Mouse (Mus musculus): ENCODE results near the gene Nsun4. TPM values are rescaled to one million over a fixed set of nuclear protein-coding genes. Genes with fewer than 3 reads are reported as not detected.
A peak's percentile ranks its signal among the peaks of the same experiment; 100 is the strongest.

The Nsun4 gene
- polyA plus RNA-seq, 1 experiment, result 9.7 TPM

DNA sequence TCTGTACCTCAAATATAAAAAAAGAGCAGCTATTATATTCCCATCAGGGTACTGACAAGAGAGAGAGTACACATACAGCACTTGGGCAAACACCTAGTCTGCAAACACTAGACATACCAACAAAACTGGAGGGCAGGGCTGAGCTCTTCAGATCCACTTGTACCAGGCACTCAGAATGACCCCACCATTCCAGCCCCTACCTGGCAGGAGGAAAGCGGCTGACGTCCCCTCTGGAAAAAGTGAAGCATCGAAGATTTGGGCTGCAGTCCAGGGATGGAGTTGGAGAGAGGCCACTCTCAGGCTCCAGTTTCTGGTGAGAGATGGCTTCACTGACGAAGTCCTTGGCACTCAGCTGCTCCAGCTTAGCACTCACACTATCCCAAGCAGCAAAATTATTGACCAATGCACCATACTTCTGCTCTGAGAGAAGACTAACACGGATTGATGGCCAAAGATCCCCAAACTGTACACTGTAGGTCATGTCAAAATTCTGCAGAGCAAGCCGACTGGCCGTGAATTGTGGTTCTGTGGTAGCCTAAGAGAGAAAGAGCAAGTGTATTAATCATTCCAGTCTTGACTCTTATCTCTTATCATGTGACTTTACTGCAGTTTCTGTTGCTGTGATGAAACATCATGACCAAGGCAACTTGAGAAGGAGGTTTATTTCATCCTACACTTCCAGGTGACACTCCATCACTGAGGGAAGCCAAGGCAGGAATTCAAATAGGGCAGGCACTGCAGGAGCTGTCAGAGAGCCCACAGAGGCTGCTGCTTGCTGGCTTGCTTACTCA is 5.4 kb downstream of the Nsun4 start:
- DNase-seq (ENCODE audit: extremely low spot score in 1 of 2, low spot score in 1 of 2), result no peak

DNA sequence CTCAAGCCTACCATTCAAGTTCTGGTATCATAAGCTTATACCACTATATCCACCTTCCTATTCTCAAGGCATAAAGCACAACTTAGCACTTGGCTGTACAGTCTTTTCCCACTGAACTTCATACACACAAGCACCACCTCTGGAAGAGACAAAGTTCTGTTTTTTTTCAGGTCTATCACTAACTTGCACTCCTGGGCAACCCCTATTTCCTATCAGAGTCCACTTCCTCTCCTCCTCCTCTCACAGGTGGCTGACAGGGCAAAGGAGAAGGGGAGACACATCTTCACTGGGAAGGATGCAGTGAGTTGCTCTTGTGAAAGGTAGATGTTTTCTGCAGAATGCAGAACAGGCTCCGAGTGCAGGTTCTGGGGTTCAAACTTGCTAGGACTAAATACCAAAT is 6.0 kb downstream of the Nsun4 start:
- DNase-seq (ENCODE audit: extremely low spot score in 1 of 2, low spot score in 1 of 2), result no peak

DNA sequence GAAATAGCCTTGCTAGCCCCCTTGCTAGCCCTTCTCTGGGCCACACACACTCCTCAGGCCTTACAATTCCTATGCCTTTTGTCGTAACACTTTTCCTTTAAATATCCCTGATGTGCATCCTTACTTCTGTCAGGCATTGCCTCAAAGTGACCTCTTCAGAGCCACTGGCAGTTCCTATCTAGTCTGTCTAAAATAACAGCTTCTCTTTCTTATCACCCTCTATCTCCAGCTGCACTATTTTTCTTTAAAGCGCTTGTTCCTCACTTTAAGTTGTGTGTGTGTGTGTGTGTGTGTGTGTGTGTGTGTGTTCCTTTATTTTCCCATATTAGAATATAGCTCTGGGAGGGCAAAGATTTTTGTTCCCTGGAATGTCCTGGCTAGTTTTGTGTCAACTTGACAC is 7.1 kb downstream of the Nsun4 start:
- no peak for DNase-seq (ENCODE audit: extremely low spot score in 1 of 2, low spot score in 1 of 2)

DNA sequence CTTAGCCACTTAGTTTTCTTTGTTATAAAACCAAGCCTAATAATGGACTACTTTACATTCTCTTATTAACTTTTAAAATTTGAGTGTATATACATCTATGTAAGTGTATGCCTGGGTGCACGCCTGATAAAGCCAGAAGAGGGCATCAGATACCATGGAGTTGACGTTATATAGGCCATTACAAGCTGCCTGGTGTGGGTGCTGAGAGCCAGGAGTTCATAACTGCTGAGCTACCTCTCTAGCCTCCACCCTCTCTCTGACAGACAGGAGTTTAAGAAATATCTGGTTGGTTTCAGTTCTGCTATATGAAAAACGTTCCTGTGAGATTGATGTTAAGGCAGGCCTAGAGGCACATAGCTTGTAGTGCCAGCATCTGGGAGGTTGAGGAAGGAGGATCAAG is 11.5 kb downstream of the Nsun4 start:
- DNase-seq (ENCODE audit: extremely low spot score in 1 of 2, low spot score in 1 of 2), result no peak

DNA sequence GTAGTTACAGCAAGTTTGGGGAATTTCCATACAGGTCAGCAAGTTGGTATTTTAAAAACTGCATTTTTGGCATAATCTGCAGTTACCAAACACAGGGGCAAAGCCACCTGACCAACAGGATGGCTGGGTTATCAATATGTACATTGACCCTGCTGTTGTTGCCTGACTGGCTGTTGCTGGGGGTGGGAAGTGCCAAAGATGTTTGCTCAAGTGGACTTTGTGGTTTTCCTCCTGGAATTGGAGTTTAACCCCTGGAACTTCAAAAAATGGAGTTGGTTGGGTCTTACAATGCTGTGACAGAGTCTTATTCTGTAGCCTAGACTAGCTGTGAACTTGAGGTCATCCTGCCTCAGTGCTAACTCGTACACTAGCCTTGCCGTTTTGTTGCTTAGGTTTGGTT is 13.2 kb downstream of the Nsun4 start:
- DNase-seq (ENCODE audit: extremely low spot score in 1 of 2, low spot score in 1 of 2), result no peak

DNA sequence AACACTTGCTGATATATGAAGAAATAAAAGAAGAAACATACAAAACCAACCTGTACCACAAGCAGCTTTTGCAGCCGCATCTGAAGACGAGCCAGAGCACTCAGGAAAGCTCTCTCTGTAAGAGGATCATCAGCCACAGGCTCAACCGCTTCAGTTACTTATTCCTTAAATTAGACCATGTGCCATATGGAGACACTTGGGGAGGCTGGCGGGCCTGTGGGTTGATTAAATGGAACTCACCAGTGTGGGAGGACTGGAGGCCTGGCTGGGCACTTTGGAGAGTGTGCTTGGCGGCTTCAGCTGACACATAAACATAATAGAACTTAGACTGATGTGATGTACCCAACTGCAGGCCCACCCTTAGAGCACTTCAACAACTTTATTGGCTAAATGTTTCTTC is 20.3 kb downstream of the Nsun4 start:
- DNase-seq (ENCODE audit: extremely low spot score in 1 of 2, low spot score in 1 of 2), result peak; percentile 69 to 72

DNA sequence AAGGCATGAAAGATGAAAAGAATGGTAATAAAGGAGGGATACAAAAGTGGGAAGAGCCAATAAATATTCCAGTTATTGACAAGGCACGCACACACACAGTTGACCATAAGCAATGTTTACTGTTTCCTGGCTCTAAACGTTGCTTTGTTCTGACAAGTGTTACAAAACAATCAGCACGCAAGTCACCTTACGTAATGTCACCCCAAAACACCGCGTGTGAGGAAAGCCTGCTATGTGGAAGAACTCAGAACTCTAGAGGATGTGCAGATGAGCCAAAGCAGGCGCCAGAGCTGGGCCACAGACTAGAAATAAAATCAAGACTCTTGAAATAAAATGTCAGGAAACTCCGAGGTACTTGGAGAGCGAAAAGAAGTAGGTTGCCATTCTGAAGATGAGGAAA is 20.8 kb downstream of the Nsun4 start:
- no peak for DNase-seq (ENCODE audit: extremely low spot score in 1 of 2, low spot score in 1 of 2)

DNA sequence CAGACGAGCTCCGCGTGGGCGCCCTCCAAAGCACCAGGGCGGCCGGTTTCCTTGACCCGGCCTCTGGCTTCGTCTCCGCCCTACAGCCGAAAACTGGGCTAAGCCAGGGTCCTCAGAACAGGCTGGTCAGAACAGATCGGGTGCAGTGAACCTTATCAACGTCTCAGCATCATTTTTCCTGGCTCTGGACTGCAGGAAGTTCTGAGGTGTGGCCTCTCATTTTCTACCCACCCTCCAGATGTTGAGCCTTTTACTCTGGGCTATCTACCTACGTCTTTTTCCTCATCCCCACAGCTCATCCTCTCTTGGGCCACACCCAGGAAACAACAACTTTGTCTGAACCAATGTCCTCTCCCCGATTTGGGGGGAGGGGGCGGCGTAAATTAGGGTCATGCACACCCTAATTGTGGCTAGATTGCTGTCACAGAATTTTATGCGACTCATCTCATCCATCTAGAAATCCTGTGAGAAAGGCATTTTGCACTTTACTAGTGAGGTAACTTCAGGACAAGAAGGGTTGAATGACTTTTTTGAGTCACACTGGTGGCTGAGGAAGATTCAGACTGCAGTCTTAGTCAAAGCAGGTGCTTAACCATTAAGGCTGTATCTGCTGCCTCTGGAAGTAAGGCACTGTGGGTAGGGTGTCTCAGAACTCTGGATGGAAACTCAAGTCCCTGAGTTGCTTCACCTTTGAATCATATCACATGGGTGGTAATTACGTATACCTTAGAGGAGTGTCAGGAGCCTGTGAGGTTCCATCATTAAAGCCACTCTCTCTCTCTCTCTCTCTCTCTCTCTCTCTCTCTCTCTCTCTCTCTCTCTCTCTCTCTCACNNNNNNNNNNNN is 35.6 kb downstream of the Nsun4 start, which contains the start of gene Faah:
Gene Faah (minus strand): TSS at position 25 of the 845 bp plus-strand sequence.
- no peak for DNase-seq (ENCODE audit: extremely low spot score in 1 of 2, low spot score in 1 of 2)

DNA sequence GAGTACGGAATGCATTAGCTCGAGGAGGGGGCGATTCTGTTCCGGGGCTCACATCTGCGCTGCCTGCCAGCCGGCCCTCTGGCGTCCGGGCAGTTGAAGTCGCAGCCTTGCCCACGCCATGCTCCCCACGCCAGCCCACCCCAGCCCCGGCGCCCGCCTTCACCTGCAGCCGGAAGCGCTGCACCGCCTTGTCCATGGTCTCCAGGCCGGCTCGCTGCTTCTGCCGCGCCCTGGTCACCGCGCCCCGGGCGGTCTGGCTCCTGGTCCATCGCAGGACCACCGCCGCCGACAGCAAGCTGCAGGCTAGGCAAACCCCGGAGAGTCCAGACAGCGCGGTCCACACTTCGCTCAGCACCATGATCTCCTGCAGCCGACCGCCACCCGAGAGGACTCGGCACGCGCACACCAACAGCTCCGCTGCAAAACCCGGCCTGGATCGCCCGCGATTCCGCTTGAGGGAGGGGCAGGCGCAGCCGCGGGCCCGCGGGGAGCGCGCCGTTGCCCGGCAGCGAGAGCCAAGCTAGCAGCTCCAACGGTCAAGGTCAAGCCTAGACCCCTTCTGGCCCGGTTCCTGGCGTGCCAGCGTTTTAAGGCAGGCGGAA is 36.3 kb downstream of the Nsun4 start:
- peak; percentile 39 to 73 for DNase-seq (ENCODE audit: extremely low spot score in 1 of 2, low spot score in 1 of 2)

DNA sequence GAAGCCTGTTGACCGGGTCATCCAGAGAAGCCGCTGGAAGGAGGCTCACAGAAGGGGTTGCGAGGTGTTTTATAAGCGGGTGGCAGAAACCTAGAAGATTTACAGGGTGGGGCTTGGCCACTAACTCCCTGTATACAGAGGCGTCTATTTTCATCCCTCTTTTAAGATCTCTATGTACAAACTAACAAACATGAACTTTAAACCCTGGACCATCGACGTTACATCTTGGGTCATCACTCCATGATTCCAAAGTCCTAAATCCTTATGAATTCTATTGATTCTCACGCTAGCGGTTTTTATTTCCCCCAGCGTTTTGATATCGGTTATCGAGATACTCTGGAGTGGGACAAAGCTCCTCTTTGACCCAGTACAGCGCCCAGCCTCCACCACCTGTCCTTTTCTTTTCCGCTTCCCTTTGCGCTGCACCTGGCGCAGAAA is 36.8 kb downstream of the Nsun4 start:
- no peak for DNase-seq (ENCODE audit: extremely low spot score in 1 of 2, low spot score in 1 of 2)

DNA sequence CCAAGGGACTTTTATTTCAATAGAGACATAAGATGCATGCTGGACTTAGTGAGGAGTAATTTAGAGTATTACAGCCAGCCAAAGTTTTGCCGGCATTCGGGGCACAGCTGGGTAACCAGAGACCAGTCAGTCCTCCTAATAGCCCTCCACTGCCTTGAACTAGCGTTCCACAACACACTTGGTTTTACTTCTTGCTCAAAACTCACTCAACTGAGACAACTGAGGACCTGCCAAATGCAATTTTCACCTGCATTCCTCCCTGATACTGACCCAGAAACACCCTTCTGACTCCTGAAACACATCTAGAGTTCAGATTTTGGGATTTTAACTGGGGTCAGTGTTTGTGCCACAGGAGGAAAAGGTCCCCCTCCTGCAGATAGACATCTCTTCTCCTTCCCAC is 37.3 kb downstream of the Nsun4 start:
- no peak for DNase-seq (ENCODE audit: extremely low spot score in 1 of 2, low spot score in 1 of 2)

DNA sequence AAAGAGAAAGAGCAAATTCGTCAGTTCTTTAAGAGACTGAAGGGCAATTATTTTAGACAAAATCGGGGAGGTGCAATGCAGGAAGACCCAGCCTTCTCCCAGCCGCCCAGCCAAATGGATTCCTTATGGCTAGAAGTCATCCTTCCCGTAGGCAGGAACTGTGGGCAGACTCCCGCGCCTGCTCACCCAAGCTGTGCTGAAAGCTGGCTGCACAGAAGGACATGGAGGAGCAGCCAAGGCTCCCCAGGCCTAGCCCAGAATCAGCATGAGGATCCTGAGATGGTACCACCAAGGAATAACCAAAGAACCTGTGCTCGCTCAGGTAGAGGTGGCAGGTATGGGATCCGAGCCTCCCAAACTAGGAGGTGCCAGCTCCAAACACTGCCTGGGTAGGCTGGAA is 37.7 kb downstream of the Nsun4 start:
- peak; percentile 31 to 74 for DNase-seq (ENCODE audit: extremely low spot score in 1 of 2, low spot score in 1 of 2)

DNA sequence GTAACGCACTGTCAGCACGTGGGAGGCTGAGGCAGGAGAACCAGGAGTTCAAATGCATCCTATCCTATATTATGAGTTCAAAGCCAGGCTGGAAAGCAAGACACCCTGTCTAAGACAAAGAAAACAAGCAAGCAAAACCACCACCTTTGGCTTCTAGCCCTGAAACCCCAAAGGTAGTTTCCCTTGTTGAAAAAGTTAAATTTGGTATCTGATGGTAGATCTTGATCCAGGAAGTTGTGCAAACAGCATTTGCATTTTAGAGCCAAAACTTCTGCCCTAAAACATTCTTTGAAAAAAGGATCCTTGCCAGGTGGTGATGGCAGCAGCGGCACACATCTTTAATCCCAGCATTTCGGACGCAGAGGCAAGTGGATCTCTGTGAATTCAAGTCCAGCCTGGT is 38.2 kb downstream of the Nsun4 start:
- no peak for DNase-seq (ENCODE audit: extremely low spot score in 1 of 2, low spot score in 1 of 2)

DNA sequence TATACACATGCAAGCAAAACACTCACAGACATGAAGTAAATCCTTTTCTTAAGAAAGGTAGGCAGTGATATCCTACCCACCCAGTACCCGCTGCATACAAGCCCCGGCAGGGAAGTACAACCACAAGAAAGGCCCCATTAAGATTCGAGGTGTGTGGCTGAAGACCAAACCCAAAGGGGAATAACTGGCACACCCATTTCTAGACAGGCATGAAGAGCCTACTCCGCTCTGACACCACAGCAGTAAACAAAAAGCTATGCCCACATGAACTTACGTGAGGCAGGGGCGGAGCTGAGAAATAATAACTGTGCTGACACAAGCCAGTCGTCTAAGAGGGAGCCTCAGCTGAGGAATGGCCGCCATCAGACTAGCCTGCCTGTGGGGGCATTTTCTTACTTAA is 43.5 kb downstream of the Nsun4 start:
- DNase-seq (ENCODE audit: extremely low spot score in 1 of 2, low spot score in 1 of 2), result no peak

DNA sequence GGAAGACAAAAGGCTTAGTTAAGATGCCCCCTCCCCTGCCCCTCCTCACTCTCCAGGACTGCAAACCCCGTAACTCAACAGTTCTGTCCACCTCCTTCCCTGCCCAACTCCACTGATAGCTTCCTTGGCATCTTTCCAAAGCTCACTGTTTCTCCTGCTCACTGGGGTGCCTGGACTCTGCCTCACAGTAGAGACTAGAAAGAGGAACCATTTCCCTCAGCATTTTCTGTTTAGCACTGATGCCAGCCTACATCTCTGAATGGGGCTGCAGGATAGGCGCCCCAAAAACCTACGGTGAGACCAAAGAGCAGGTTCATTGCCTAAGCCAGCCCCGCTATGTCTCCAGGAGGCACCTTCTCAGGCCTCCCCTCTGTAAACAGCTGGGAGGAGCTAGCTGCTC is 52.5 kb downstream of the Nsun4 start:
- DNase-seq (ENCODE audit: extremely low spot score in 1 of 2, low spot score in 1 of 2), result no peak

DNA sequence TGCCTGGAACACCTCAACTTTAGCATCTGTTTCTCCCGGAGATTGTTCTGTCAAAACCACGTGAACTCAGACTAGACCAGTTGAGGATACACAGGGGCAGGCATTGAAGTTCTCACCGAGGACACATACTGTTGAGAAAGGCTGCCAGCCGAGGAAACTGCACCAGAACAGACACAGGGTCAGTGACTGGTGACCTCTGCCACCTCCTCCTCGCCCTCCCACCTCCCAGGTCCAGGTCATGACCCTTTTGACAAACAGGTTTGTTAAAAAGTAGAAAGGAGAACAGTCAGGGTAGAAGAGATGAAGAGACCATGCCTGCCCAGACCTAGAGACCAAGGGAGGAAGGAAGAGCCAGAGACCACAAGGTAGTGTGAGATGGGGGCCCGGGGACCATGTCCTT is 53.0 kb downstream of the Nsun4 start:
- no peak for DNase-seq (ENCODE audit: extremely low spot score in 1 of 2, low spot score in 1 of 2)

DNA sequence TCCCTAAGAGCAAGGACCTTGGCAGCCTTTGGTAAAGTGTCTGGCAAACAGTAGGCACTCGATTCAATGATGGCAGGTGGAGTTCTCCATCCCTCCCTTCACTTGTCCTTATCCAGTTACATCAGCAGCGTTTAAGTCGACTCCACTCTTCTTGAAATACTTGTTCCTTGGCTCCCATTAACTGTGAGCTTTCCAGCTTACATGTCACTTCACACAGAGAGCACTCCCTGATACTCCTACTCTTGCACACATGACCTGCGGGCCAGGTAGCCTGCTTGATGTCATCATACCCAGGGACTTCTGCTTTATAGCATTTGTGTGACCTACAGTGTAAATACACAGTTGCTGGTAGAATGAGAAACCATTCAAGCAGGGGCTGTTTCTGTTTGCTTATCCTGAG is 56.9 kb downstream of the Nsun4 start:
- no peak for DNase-seq (ENCODE audit: extremely low spot score in 1 of 2, low spot score in 1 of 2)

DNA sequence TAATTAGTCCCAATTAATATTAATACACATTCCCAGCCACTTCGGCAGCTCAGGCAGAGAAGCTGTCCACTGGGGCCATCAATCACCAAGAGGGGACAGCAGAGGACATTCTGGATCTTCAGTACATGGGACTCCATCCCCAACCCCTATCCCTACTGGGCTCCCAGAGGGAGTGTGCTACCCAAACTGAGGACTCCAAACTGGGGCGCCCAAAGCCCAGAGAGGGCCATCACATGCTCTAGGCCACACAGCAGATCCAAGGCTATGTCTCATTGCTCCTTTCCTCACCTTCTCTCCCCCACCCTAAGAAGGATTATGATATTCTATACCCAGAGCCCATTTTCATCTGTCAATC is 58.3 kb downstream of the Nsun4 start:
- DNase-seq (ENCODE audit: extremely low spot score in 1 of 2, low spot score in 1 of 2), result no peak

DNA sequence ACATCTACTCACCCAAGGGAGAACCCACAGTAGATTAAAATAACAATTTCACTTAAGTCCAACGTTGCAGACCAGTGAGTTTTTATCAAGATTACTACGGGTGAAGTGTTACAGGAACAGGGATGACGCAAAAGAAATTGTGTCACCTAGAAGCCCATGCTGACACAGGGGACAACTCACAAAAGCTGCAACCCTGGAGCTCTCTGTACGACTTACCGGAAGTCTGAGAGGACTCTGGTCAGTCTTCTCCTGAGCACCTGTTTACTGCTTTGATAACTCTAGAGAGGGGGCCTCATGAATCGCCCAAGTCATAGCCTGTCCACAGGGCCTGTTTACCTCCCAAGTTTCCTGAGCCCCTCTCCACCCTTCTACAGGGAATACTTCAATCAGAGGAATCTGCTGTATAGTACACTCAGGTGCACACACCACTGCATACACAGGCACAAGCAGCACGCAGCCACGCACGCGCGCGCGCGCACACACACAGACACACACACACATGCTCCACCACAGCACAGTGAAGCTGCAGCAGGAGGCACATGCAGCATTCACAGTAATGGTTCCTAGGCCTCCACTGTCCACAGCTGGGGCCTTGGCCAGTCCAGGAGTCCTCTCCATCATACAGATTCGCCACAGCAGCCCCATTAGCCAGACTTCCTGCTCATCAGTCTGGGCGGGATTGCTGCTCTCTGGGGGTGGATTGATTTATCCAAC is 58.9 kb downstream of the Nsun4 start:
- no peak for DNase-seq (ENCODE audit: extremely low spot score in 1 of 2, low spot score in 1 of 2)

DNA sequence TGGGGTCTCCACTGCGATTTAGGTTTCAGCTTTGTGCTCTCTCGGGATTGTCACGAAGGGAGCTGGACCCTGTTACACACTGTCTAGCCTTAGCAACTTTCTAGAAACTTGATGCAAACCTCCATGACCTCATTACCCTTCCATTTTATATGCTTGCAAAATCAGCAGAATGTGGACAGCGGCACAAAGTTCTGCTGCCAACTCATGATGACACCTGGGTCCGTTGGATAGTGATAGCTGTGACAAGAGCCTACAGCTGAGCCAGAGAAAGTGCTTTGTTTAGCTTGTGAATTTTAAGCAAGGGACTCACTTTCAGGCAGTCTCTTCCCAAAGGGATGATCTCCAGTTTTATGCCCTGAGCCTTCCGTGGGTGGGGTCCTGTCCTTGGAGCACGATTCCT is 64.3 kb downstream of the Nsun4 start:
- no peak for DNase-seq (ENCODE audit: extremely low spot score in 1 of 2, low spot score in 1 of 2)

Data from frontal cortex, adult 2 months (tissue).